Mouse (Mus musculus): Measurements from ENCODE around the gene Mmgt2.

- no peak for TF ChIP-seq CTCF (IDR thresholded peaks at IDR 0.05; ENCODE audit: control insufficient read depth, insufficient read depth, insufficient read length)
- peak; percentile 48 for TF ChIP-seq CEBPB (IDR thresholded peaks at IDR 0.05; ENCODE audit: low read depth)
- TF ChIP-seq MYOG (IDR thresholded peaks at IDR 0.05; ENCODE audit: control insufficient read depth, extremely low read depth, insufficient read length) = no peak
- TF ChIP-seq USF1 (IDR thresholded peaks at IDR 0.05; ENCODE audit: low read depth) = no peak
- TF ChIP-seq MYOD1 (IDR thresholded peaks at IDR 0.05; ENCODE audit: control insufficient read depth, insufficient read length, low read depth) = no peak
These were observed 23.8 kb upstream of the Mmgt2 start for GRCm38 (mm10) chr11:62624341-62625291.

Measured in C2C12 (cell line).